Mouse (Mus musculus) Muller cell, postnatal 12 days (primary cell): Measurements from ENCODE around the gene Mosmo.

Experiments used
- DNase-seq: peaks from one replicate; pipeline ENCODE4 v3.0.0-alpha.2; 2015; ENCODE audit errors: inconsistent ontology term

Mosmo gene

GRCm38 (mm10) chr7:120677001-120677643 lies at the start of gene Mosmo:
Gene Mosmo, plus strand, starts transcription at chr7:120677618.
- peak; percentile 85 for DNase-seq

GRCm38 (mm10) chr7:120632518-120632917 lies 44.9 kb upstream of the Mosmo start:
- DNase-seq, result peak; percentile 31

GRCm38 (mm10) chr7:120634301-120634700 lies 43.1 kb upstream of the Mosmo start:
- DNase-seq, result peak; percentile 52

GRCm38 (mm10) chr7:120634711-120635361 lies 42.6 kb upstream of the Mosmo start, which contains the start of gene Uqcrc2:
Gene Uqcrc2, plus strand, starts transcription at chr7:120635176.
- peak; percentile 92 for DNase-seq

- no peak for DNase-seq
Observed at GRCm38 (mm10) chr7:120635362-120635781, 42.0 kb upstream of the Mosmo start.

GRCm38 (mm10) chr7:120635821-120636220 lies 41.6 kb upstream of the Mosmo start:
- DNase-seq, result no peak

- no peak for DNase-seq
Observed at GRCm38 (mm10) chr7:120643217-120643616, 34.2 kb upstream of the Mosmo start.

- DNase-seq, result no peak
Observed at GRCm38 (mm10) chr7:120647849-120648248, 29.6 kb upstream of the Mosmo start.

- DNase-seq, result no peak
Observed at GRCm38 (mm10) chr7:120662079-120662478, 15.3 kb upstream of the Mosmo start.

- peak; percentile 72 for DNase-seq
Observed at GRCm38 (mm10) chr7:120670153-120670875, 7.1 kb upstream of the Mosmo start, which contains the start of gene Pdzd9. Gene Pdzd9, minus strand, starts transcription at chr7:120670343.

GRCm38 (mm10) chr7:120671271-120671670 lies 6.1 kb upstream of the Mosmo start:
- no peak for DNase-seq

- peak; percentile 22 for DNase-seq
Observed at GRCm38 (mm10) chr7:120677764-120678531, 530 bp downstream of the Mosmo start.

- DNase-seq, result no peak
Observed at GRCm38 (mm10) chr7:120679023-120679422, 1.6 kb downstream of the Mosmo start.

GRCm38 (mm10) chr7:120682002-120682401 lies 4.6 kb downstream of the Mosmo start:
- DNase-seq, result no peak

- no peak for DNase-seq
Observed at GRCm38 (mm10) chr7:120684731-120685161, 7.3 kb downstream of the Mosmo start.

- DNase-seq, result no peak
Observed at GRCm38 (mm10) chr7:120685227-120685626, 7.8 kb downstream of the Mosmo start.

GRCm38 (mm10) chr7:120690634-120691033 lies 13.2 kb downstream of the Mosmo start:
- DNase-seq, result no peak

GRCm38 (mm10) chr7:120693831-120694375 lies 16.5 kb downstream of the Mosmo start:
- no peak for DNase-seq

GRCm38 (mm10) chr7:120695196-120695595 lies 17.8 kb downstream of the Mosmo start:
- no peak for DNase-seq

GRCm38 (mm10) chr7:120695641-120696040 lies 18.2 kb downstream of the Mosmo start:
- DNase-seq, result no peak

- no peak for DNase-seq
Observed at GRCm38 (mm10) chr7:120696331-120696730, 18.9 kb downstream of the Mosmo start.
